Mouse (Mus musculus) A20 (cell line): Measurements from ENCODE around the gene Usp48.

Experiments used
- DNase-seq: peaks from one replicate; pipeline ENCODE4 v3.0.0-alpha.2; 2011; ENCODE audit warnings: low read depth, low spot score

Usp48 gene

DNA sequence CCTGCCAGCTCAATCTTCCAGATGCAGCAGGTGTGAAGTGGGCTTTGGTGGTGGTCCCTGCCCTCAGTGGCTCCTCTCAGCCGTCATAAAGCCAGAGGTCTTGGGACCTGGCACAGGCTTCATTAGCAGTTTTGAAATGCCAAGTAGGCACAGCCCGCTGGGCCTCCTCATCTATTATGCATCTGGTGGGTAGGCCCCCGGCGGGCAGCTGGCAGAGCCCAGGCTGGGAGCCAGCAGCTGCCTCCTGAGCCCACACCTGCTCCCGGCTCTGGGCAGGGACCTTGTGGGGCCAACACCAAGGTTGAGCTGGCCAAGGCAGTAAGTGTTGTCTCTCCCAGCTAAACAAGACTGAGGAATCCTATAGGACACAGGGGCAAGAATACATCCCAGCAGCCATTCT lies 92.7 kb downstream of the Usp48 start:
- no peak for DNase-seq

DNA sequence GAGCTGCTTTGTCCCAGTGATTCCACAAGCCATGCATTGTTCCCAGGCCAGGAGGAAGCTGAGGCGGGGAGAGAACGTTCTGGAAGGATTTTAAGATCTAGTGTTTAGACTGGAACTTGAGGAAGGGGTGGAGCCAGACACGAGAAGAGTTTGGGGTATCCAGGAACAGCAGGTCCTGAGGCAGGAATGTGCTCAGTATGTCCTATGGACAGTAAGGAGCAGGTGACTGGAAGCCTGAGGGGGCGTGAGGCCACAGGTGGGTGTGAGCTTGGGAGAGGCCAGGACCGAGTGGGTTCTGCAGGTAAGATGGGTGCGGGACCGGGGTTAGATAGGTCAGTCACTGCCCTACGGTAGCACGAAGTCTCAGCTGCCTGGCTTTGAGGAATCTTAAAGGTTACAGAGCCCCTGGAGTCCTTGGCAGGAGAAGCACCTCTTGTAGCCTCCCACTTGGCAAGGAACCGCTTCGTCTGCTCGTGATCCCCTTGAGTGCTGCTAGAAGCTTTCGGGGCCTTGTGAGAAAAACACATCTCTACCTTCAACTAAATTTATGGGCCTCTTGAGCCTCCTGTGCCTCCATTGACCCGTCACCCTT lies 93.8 kb downstream of the Usp48 start:
- no peak for DNase-seq

DNA sequence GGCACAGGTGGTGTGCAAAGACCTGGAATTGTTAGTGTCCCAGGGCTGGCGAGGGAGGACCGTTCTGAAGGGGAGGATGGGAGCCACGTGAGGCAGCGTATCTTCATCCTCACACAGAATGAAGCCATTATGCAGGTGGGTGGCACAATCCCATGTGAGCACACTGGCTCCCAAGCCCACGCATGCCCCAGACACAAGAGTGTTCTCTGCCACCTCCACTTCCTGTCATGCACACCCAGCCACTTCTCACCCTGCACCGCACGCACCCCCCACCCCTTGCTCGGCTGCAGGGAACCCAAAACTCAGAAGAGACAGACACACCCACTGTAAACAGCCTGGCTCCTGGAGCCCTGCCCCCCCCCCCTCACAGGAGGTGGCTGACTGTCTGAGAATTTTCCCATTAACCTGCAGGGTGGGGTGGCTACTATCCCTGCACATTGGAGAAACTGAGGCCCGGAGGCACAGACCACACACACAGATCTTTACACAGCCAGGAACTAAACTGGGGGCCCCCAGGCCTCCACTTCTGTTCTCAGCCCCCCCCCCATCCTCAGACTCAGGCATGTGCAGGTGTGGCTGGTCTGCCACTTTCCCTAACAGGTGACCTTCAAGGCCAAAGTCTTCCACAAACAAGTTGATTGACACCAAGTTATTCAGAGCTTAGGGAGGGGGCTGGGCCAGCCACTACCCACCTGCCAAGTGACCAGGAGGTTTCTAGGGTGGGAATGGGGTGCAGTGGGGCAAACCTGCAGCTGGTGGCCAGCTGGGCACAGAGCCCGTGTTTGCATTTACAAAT lies 98.8 kb downstream of the Usp48 start:
- DNase-seq, result no peak

DNA sequence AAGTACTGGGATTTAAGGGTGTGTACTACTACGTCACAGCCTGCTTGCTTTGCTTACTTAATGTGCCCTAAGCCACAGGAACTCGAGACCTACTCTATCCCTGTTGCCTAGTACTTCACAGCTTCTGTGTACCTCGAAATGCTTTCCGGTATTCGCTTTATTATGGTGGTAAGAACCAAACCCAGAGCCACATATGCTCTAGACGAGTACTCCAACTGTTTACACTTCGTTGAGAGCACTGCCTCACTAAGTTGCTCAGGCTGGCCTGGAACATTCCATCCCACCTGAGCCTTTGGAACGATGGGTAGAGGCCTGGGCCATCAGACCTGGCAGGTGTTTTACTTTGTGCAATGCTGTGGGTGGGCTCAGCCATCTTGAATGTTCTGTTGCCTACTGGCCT lies 101.7 kb downstream of the Usp48 start:
- DNase-seq, result no peak

DNA sequence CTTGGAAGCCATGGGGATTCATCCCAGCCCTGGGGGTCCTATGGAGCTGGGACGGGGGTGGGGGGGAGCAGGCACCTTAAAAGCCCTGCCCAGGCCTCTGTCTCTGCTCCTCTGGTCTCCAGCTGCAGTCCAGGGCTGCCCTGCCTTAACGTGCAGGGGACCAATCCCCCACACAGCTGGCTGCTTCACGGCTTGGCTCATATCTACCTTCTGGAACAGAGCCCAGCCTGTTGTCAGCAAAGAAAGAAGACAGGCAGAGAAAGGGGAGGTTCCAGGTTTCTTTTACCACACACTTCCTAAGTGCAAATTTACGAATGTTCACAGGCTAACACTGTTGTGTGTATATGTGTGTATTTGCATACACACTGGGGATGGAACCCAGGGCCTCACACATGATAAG lies 102.3 kb downstream of the Usp48 start:
- DNase-seq, result no peak

DNA sequence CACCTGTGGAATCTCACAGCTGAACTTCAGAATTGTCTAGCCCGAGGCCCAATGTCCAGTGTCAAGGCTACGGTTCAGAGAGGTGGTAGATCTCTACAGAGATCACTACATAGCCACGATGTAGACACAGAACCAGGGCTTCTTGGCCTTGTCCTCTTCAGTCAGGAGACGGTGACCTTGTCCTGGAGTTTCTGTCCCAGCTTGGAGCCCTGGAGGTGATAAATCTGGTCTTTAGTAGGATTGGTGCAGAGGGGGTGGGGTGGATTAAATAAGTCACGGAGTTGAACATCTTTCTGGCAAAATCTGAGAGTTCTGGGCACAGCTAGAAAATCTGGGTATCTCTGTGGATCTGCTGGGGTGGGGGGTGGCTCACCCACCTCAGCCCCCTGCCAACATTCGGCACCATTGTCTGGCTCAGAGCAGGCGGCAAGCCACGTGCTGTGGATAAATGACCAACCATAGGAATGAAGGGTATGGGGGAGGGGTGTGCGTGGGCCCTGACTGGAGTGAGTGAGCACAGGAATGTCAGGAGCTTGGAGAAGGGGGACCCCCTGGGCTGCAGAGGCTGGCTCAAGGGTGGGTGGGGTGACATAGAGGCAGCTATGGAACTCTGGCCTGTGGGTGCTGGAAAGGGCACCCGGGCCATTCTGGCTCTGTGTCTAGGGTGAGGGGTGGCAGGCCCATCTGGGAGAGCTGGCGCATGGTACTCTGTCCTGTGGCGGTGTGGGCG lies 103.8 kb downstream of the Usp48 start:
- DNase-seq, result no peak

DNA sequence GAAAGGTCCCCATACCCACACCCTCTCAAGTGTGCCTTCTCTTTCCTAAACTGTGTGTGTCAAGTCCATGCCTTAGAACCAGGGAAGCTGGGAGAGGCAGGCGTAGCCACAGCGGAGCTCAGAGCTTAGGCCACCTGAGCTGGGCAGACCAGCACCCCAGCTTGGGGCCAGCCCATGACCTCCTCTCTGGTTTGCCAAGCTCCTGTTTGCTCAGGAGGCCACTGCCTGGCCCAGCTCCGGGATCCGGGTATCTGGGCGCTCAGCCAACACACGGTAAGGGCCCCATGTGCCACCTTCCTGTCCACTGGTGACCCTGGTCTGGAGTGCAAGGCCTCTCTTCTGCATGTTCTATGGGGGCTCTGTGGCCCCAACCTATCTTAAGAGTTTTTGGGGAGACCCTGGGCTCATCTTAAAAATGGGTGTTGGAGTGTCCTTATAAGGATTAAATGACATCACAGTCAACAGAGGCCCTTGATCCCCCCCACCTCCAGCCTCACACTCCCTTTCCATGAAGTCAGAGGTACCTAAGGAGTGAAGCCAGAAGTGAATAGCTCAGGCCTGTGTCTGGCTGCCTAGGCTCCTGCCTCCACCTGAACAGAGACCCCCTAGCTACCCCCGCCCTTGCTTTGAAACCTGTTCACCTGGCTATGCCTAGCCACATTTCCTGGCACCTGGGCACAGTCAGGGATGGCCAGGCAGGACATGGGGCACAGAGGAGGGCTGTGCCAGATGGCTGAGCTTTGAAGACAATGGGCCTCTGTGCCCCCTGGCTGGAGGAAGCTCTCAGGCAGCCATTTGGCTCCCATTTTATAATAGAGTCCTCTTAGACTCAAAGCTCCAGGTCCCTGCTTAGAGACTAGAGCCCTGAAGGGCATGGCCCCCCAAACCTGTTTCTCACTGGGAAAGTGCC lies 104.8 kb downstream of the Usp48 start:
- DNase-seq, result no peak

DNA sequence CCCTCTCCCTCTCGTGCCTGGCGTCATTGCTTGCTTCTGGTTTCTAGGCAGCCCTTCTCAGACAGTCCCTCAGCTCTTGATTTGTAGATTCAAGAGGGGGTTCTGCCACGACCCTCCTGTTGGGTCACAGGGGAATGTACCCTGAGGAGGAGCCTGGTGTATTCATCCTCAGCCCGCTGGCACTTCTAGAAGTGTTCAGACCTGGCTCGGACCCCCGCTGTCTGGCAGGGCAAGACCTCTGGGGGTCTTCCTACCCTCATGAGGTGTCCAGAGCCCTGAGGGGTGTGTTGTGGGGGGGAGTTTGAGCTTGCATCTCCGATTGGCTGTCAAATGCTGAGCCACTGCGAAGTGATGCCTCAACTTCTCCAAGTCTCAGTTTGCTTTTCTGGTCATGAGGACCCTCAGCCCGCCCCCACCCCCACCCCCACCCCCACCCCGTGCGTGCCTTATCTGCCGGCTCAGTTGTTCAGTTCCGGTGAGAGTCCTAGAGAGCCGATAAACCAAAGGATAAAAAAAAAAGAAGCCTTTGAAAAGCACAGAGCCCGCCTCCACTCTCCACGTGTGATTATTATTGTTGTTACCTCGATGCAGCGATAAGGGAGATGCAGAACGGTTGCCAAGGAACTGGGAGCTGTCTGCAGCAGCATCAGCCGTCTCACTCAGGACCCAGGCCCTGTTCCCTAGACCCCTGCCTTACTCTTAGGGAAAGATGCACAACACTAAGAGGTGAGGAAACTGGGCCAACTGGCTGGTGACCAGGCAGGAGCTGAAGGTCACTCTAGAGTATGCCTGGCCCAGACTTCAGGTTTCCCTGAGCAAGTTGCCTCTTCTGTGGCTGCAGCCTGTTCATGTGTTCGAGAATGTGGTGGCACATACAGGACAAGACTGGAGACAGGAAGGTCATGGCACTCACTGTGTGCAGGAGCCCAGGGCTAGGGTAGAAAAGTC lies 106.0 kb downstream of the Usp48 start:
- no peak for DNase-seq

DNA sequence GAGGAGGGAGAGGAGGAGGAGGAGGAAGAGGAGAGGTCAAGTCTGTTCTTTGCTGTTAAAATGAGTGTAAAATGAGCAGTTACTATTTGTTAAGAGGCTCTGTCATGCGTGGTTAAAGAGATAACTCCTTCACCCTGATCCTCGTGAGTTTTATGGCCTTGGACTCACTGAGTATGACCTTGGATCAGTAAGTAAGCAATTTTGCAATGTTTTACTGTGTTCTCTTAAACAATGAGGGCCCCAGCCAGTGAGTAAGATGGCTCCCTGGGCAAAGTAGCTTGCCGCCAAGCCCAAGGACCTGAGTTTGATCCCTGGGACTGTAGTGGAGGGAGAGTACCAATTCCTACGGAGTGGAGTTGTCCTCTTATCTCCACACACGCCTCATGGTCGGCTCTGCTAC lies 107.4 kb downstream of the Usp48 start:
- no peak for DNase-seq

DNA sequence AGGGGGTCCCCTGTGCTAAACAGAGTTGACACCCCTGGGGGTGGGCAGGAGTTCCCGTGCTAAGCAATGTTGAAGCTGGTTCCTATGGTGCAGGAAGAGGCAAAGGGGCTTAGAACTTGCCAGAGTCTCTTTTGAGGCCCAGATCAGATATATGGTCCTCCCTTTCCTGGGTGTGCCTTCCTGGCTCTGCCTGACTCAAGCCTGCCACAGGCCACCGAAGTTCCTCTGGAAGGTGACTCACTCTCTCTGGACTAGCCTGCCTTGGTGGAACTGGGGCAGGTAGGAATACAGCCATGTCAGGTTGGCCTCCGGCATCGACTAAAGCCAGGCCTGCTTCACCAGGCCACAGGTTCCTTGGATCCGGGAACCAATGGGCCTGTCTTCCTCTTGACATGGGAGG lies 109.5 kb downstream of the Usp48 start:
- DNase-seq, result no peak

DNA sequence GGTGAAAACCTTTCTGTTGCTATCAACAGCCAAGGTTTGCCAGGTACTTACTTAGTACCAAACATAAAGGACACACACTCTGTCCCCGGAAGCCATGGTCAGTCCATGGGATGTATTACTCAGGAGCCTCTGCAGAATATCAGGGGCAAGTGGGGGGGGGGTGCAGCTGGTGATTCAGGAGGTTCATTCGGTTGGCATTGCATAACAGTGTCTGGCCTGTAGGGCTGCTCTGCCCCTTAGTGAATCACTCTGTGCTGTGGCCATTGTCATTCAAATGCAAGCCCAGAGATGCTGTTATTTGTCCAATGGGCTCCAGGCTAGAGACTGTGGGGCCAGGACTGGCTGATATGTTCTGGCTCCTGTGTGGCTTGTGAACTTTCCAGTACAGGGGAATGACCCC lies 111.0 kb downstream of the Usp48 start:
- DNase-seq, result no peak

DNA sequence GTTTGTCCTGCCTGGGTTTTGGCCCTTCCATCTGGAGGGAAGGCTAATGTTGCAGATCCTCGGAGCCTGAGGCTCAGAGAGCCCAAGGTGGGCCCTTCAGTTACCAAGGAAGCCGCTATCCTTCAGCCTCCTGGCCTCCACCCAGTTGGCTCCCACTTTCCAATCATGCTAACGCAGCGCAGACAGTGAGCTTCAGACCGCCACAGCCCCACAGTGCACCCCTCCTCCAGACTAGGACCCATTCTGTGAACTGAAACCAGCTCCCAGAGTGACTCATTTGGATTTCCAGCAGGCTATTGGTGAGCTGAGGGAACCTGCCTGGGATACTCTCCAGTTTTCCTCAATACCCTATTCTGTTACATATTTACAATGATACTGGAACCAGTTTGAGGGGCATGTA lies 111.8 kb downstream of the Usp48 start:
- DNase-seq, result no peak

DNA sequence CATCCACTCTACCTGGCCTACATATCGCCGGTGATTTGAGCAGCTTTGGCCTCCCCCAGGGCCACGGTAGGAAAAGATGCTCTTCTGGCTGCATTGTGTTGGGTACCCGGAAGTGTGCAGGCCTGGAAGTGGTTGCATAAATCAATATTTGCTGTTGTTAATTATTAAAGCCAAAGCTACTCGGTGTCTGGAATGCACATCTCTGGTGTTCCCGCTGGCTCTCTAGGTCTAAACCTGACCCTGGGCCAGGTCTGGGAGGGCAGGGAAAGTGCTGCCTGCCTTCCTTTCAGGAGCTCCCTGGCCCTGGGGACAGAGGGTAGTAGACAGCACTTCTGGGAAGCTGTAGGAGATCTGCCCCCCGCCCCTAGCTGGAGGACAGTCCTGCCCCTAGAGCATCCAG lies 113.0 kb downstream of the Usp48 start:
- no peak for DNase-seq

DNA sequence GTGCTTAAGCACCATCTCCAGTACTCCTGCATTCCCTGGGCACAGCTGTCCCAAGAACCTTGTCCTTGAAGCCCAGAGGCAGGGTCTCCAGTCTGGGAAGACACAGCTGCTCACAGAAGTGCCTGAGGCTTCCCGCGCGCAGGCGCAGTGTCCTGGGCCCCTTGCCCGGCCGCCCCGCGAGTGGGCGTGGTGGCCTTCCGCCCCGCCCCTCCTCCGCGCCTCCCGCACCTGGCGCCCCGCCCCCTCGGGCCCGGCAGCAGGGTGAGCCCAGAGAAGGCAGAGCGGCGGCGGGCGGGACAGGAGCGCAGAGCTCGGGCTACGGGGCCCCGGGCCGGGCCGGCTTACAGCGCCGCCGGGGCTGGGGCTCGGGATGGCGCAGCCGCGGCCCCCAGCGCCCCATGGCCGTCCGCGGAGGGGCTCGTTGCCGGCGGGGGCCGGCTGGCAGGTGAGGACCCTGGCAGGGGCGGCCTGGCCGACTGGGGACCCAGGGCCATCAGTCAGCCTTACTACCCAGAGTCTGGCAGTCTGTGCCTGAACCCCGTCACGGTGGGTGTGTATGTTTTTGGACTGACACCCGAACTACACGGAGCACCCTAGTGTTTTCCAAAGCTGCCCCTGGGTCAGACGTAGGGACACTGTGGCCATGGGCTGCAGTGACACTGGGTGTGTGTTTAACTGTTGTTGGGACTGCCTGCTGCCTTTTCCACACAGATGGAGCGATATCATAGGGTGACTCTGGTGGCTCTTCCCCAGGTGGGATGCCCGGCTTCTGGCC lies 113.8 kb downstream of the Usp48 start:
- DNase-seq, result peak; percentile 83
